Mouse (Mus musculus): ENCODE measurements around the gene Prss56.

DNA sequence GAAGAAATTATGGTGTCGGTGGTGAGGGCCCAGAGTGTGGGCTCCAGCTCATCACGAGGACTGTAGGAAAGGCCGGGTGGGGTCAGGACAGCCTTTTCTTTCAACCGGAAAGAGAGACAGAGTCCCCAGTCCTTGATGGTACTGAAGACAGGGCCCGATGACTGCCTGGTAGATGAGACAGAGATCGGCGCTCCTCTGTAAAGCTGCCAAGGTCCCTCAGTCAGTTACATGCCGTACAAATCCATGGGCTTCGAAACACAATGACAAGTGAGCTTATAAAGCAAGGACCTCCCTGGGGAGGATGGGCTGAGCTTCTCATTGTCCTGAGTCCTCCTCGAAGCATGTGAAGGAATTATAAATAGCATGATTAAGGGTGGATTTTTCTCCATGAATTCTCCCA lies 40.0 kb upstream of the Prss56 start:
- TF ChIP-seq EP300 (IDR thresholded peaks at IDR 0.05; ENCODE audit: insufficient read depth, low read depth, low read length) = no peak
- TF ChIP-seq POLR2A (IDR thresholded peaks at IDR 0.05; ENCODE audit: insufficient read depth, low read length) = no peak
